Mouse (Mus musculus): ENCODE data around the gene Wfdc8. TPM values are rescaled to one million over a fixed set of nuclear protein-coding genes. Genes with fewer than 3 reads are reported as not detected.
"Not testable (repeated sequence)": the region's sequence is repeated elsewhere in the genome, so short reads cannot be mapped to it uniquely, and the experiment has no call there.

The Wfdc8 gene
- polyA plus RNA-seq, 1 experiment, result not detected

GRCm38 (mm10) chr2:164603482-164603881 lies 9.9 kb downstream of the Wfdc8 start:
- Histone ChIP-seq H3ac (ENCODE audit: control insufficient read depth, insufficient read length, low read depth) (no peak overlapping the region), H3K36me3 (ENCODE audit: control insufficient read depth, insufficient read depth) (no peaks in the 10 kb centered on the region), H3K27me3 (ENCODE audit: control insufficient read depth, insufficient read depth, insufficient read length) (peaks cover 33% of the 10 kb centered on the region), H3K79me2 (ENCODE audit: control insufficient read depth, insufficient read depth) (no peaks in the 10 kb centered on the region), H3K79me3 (ENCODE audit: low read depth) (no peaks in the 10 kb centered on the region), H3K4me3 (ENCODE audit: insufficient read depth, poor library complexity, severe bottlenecking) (no peak overlapping the region)
- TF ChIP-seq MYOG (IDR thresholded peaks at IDR 0.05; ENCODE audit: control insufficient read depth, extremely low read depth, insufficient read length), result no peak
- TF ChIP-seq FOSL1 (IDR thresholded peaks at IDR 0.05; ENCODE audit: insufficient read depth, low read length, poor library complexity, severe bottlenecking), result no peak
- TF ChIP-seq USF1 (IDR thresholded peaks at IDR 0.05; ENCODE audit: low read depth), result no peak
- TF ChIP-seq CTCF (IDR thresholded peaks at IDR 0.05; ENCODE audit: control insufficient read depth, insufficient read depth, insufficient read length), result no peak
- TF ChIP-seq CEBPB (IDR thresholded peaks at IDR 0.05; ENCODE audit: low read depth), result no peak
- no peak for TF ChIP-seq MYOD1 (IDR thresholded peaks at IDR 0.05; ENCODE audit: control insufficient read depth, insufficient read length, low read depth)
- TF ChIP-seq MAX (IDR thresholded peaks at IDR 0.05), result no peak

- Histone ChIP-seq H3K27me3 (ENCODE audit: control insufficient read depth, insufficient read depth, insufficient read length) (peaks cover 31% of the 10 kb centered on the region), H3K4me3 (ENCODE audit: insufficient read depth, poor library complexity, severe bottlenecking) (no peak overlapping the region), H3ac (ENCODE audit: control insufficient read depth, insufficient read length, low read depth) (no peak overlapping the region), H3K79me3 (ENCODE audit: low read depth) (no peaks in the 10 kb centered on the region), H3K36me3 (ENCODE audit: control insufficient read depth, insufficient read depth) (no peaks in the 10 kb centered on the region), H3K79me2 (ENCODE audit: control insufficient read depth, insufficient read depth) (no peaks in the 10 kb centered on the region)
- TF ChIP-seq FOSL1 (IDR thresholded peaks at IDR 0.05; ENCODE audit: insufficient read depth, low read length, poor library complexity, severe bottlenecking), result no peak
- TF ChIP-seq MAX (IDR thresholded peaks at IDR 0.05), result no peak
- no peak for TF ChIP-seq USF1 (IDR thresholded peaks at IDR 0.05; ENCODE audit: low read depth)
- TF ChIP-seq CTCF (IDR thresholded peaks at IDR 0.05; ENCODE audit: control insufficient read depth, insufficient read depth, insufficient read length), result no peak
Measured at GRCm38 (mm10) chr2:164600179-164600578, 13.2 kb downstream of the Wfdc8 start.

- H3K36me3 ChIP-seq (ENCODE audit: control insufficient read depth, insufficient read depth), result no peaks in the 10 kb centered on the region
- no peaks in the 10 kb centered on the region for H3K79me2 ChIP-seq (ENCODE audit: control insufficient read depth, insufficient read depth)
- TF ChIP-seq USF1 (IDR thresholded peaks at IDR 0.05; ENCODE audit: low read depth) (no peak), CTCF (IDR thresholded peaks at IDR 0.05; ENCODE audit: control insufficient read depth, insufficient read depth, insufficient read length) (no peak), CEBPB (IDR thresholded peaks at IDR 0.05; ENCODE audit: low read depth) (no peak)
- peaks cover 57% of the 10 kb centered on the region for H3K27me3 ChIP-seq (ENCODE audit: control insufficient read depth, insufficient read depth, insufficient read length)
- no peaks in the 10 kb centered on the region for H3K79me3 ChIP-seq (ENCODE audit: low read depth)
- H3K4me3 ChIP-seq (ENCODE audit: insufficient read depth, poor library complexity, severe bottlenecking), result no peak within 1 kb of the TSS
- H3ac ChIP-seq (ENCODE audit: control insufficient read depth, insufficient read length, low read depth), result no peak within 1 kb of the TSS
Measured at GRCm38 (mm10) chr2:164593494-164593893, 19.9 kb downstream of the Wfdc8 start, which contains the start of gene Eppin. TSS of gene Eppin (minus strand) at chr2:164593594.

- Histone ChIP-seq H3K79me3 (ENCODE audit: low read depth) (no peaks in the 10 kb centered on the region), H3K27me3 (ENCODE audit: control insufficient read depth, insufficient read depth, insufficient read length) (peaks cover 53% of the 10 kb centered on the region), H3ac (ENCODE audit: control insufficient read depth, insufficient read length, low read depth) (no peak overlapping the region), H3K36me3 (ENCODE audit: control insufficient read depth, insufficient read depth) (no peaks in the 10 kb centered on the region), H3K79me2 (ENCODE audit: control insufficient read depth, insufficient read depth) (no peaks in the 10 kb centered on the region), H3K4me3 (ENCODE audit: insufficient read depth, poor library complexity, severe bottlenecking) (no peak overlapping the region)
- TF ChIP-seq MYOG (IDR thresholded peaks at IDR 0.05; ENCODE audit: control insufficient read depth, extremely low read depth, insufficient read length) (no peak), CTCF (IDR thresholded peaks at IDR 0.05; ENCODE audit: control insufficient read depth, insufficient read depth, insufficient read length) (peak; percentile 20), USF1 (IDR thresholded peaks at IDR 0.05; ENCODE audit: low read depth) (no peak)
Measured at GRCm38 (mm10) chr2:164592014-164592413, 21.4 kb downstream of the Wfdc8 start.

GRCm38 (mm10) chr2:164585025-164585725 lies 28.3 kb downstream of the Wfdc8 start, which contains the start of gene Wfdc6a:
TSS of gene Wfdc6a (minus strand) at chr2:164585447.
- not testable (repeated sequence) for H3K79me2 ChIP-seq (ENCODE audit: control insufficient read depth, insufficient read depth); H3K36me3 ChIP-seq (ENCODE audit: control insufficient read depth, insufficient read depth)
- H3K27me3 ChIP-seq (ENCODE audit: control insufficient read depth, insufficient read depth, insufficient read length), result peaks cover 50% of the 10 kb centered on the region

GRCm38 (mm10) chr2:164573359-164573758 lies 40.1 kb downstream of the Wfdc8 start, which contains the start of gene Spint3:
TSS of gene Spint3 (minus strand) at chr2:164573459.
- not testable (repeated sequence) for H3K79me3 ChIP-seq (ENCODE audit: low read depth); H3K79me2 ChIP-seq (ENCODE audit: control insufficient read depth, insufficient read depth); H3ac ChIP-seq (ENCODE audit: control insufficient read depth, insufficient read length, low read depth); H3K4me3 ChIP-seq (ENCODE audit: insufficient read depth, poor library complexity, severe bottlenecking); H3K36me3 ChIP-seq (ENCODE audit: control insufficient read depth, insufficient read depth)
- H3K27me3 ChIP-seq (ENCODE audit: control insufficient read depth, insufficient read depth, insufficient read length), result peaks cover 76% of the 10 kb centered on the region

More at GRCm38 (mm10) chr2:164585025-164585725, 28.3 kb downstream of the Wfdc8 start, which contains the start of gene Wfdc6a:
- not testable (repeated sequence) for H3ac ChIP-seq (ENCODE audit: control insufficient read depth, insufficient read length, low read depth); H3K79me3 ChIP-seq (ENCODE audit: low read depth); H3K4me3 ChIP-seq (ENCODE audit: insufficient read depth, poor library complexity, severe bottlenecking)

Measured in C2C12 (cell line).